Mouse (Mus musculus): ENCODE results near the gene Eif4g2.

Eif4g2 gene

DNA sequence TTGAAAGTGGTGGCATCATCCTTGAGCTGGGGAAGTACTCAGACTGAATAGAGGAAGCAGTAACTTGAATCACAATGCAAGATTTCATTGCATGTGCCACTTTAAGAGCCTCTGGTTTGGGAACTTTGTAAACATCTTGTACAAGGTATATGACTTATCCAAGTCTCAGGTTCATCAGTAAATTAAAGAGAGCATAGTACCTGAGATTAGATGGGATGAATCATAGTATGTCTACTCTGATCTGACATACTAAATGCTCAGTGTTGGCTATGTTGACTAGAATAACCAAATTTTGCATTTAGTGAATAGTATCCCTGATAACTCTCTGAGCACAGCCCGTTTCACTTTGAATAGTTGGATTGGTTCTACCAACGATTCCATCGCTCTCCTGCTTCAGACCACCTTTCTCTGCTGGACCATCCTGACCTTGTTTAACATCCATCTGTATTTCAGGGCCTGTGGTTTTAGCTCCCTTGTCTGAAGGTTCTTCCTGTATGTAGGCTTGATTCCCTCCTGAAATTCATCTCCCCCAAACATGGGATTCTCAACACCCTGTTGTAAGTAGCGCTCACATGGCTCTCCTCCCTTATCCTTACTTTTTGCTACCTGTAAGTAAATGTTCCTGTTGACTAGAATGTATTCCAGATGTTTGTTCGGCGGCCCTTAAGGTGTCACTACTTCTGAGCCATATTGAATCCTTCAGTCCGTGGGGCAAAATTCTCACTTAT lies 13.2 kb downstream of the Eif4g2 start:
- DNase-seq (ENCODE audit: low spot score in 2 of 2): no peak

DNA sequence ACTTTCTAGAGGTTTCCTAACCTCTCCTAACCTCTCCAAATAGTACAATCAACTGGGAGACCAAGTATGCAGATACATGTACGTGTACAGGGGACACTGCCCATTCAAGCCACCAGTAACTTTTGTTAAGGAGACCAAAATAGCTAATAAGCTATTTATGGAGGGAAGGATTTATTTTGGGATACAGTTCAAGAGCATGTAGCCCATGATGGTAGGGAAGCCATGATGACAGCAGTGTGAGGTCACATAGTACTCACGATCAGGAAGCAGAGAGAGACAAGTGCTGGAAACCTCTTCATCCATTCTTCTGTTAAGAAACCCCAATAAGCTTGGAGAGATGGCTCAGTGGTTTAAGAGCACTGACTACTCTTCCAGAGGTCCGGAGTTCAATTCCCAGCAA lies 14.6 kb downstream of the Eif4g2 start:
- DNase-seq (ENCODE audit: low spot score in 2 of 2): no peak

- DNase-seq (ENCODE audit: low spot score in 2 of 2): no peak
These were observed 19.9 kb downstream of the Eif4g2 start for GRCm38 (mm10) chr7:111062971-111063370.

- no peak for DNase-seq (ENCODE audit: low spot score in 2 of 2)
These were observed 23.3 kb downstream of the Eif4g2 start for GRCm38 (mm10) chr7:111059527-111059926.

- DNase-seq (ENCODE audit: low spot score in 2 of 2): no peak
These were observed 26.7 kb downstream of the Eif4g2 start for GRCm38 (mm10) chr7:111055984-111056657.

DNA sequence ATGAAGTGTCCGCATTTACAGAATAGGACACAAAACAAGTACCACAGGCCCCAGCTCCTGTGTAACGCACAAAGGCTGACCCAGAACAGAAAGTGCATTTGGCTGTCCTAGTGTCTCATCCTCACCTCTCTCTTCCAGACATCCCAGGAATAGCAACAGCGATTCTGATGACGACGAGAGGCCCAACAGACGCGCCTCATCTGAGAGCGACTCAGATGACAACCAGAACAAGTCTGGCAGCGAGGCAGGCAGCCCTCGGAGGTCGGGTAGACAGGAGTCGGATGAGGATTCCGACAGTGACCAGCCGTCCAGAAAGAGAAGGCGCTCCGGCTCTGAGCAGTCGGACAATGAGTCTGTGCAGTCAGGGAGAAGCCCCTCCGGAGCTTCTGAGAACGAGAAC lies 27.6 kb downstream of the Eif4g2 start:
- DNase-seq (ENCODE audit: low spot score in 2 of 2): no peak

GRCm38 (mm10) chr7:111049652-111050421 lies 33.0 kb downstream of the Eif4g2 start:
- peak; percentile 46 to 71 for DNase-seq (ENCODE audit: low spot score in 2 of 2)

- no peak for DNase-seq (ENCODE audit: low spot score in 2 of 2)
These were observed 33.9 kb downstream of the Eif4g2 start for GRCm38 (mm10) chr7:111048920-111049319.

DNA sequence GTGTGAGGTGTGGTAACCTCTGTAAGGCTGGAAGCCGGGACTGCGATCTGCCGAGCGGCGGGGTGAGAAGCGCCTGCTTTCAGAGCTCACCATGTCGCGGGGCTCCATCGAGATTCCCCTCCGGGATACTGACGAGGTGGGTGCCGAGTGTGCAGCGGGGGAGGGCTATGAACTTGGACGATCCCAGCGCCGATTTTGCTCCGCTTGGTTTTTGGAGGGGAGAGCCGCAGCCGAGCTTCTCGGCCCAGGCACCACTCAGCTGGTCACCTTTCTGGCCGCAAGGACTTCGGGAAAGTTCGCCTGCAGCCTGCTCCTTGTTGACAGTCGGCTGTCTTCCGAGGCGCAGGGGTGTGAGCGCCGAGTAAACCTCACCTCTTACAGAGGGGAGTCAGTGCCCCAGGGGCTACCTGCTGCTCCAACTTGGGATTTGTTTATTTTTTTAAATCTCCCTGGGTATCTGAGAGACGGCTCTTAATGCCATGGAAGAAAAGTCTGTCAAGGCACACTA lies 53.7 kb downstream of the Eif4g2 start:
- no peak for DNase-seq (ENCODE audit: low spot score in 2 of 2)

GRCm38 (mm10) chr7:111028281-111029045 lies 54.4 kb downstream of the Eif4g2 start, which contains the start of gene Ctr9:
Gene Ctr9 (plus strand): TSS chr7:111028951.
- DNase-seq (ENCODE audit: low spot score in 2 of 2): peak; percentile 91 to 95

GRCm38 (mm10) chr7:111024912-111025311 lies 57.9 kb downstream of the Eif4g2 start:
- DNase-seq (ENCODE audit: low spot score in 2 of 2): no peak

- DNase-seq (ENCODE audit: low spot score in 2 of 2): no peak
These were observed 58.7 kb downstream of the Eif4g2 start for GRCm38 (mm10) chr7:111024068-111024594.

GRCm38 (mm10) chr7:111020814-111021213 lies 62.0 kb downstream of the Eif4g2 start:
- no peak for DNase-seq (ENCODE audit: low spot score in 2 of 2)

All from urinary bladder, postnatal 4 days (tissue).